Mouse (Mus musculus) cerebellum, adult 8-10 months (tissue): ENCODE results near the gene Olfr1193.
"Not testable (repeated sequence)": the region's sequence is repeated elsewhere in the genome, so short reads cannot be mapped to it uniquely, and the experiment has no call there.

Experiments used
- DNase-seq: peaks from one replicate; pipeline ENCODE4 v3.0.0; 2022

Gene Olfr1193

GRCm38 (mm10) chr2:88675328-88675727 lies at the start of gene Olfr1193:
Gene Olfr1193 (plus strand): TSS chr2:88675628.
- not testable (repeated sequence) for DNase-seq

- DNase-seq = not testable (repeated sequence)
These were observed 35.2 kb upstream of the Olfr1193 start, which contains the start of gene Olfr1191-ps1 for GRCm38 (mm10) chr2:88640242-88640641. Gene Olfr1191-ps1 (plus strand): TSS chr2:88640542.

DNA sequence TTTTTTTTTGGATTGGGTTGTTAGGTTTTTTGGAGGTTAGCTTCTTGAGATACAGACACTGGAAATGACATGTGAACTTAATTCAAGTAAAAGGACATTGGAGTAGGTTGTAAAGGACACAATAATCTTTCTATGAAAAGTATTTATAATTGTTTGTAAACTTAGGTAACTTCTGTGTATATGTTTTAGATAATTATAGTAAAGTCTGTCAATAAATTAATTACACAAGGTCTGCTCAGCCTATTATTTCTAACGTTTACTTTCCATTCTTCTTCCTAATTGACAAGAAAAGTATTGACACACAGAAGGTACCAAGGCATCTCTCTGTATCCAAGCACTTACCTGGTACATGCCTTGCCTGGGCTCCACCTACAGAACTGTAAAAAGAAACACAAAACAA lies 27.2 kb upstream of the Olfr1193 start, which contains the start of gene Olfr1192-ps1:
Gene Olfr1192-ps1 (plus strand): TSS at position 301 of the 400 bp plus-strand sequence.
- DNase-seq = no peak

- no peak for DNase-seq
These were observed 13.7 kb downstream of the Olfr1193 start, which contains the start of gene Olfr1195 for GRCm38 (mm10) chr2:88689087-88689486. Gene Olfr1195 (minus strand): TSS chr2:88689187.

GRCm38 (mm10) chr2:88704497-88704896 lies 29.1 kb downstream of the Olfr1193 start, which contains the start of gene Olfr1196:
Gene Olfr1196 (minus strand): TSS chr2:88704597.
- no peak for DNase-seq
